Mouse (Mus musculus) testis, adult 2 months (tissue): ENCODE results near the gene Socs7. TPM values are rescaled to one million over a fixed set of nuclear protein-coding genes. Genes with fewer than 3 reads are reported as not detected.

Experiments used
- H3K27ac ChIP-seq: fragments of 200-500 bp; 2 replicates; pipeline ENCODE4 v1.5.1; 2012; ENCODE audit warnings: low read depth, low read length; ENCODE audit not compliant: control insufficient read depth, insufficient read depth
- H3K27me3 ChIP-seq: fragments of 200-500 bp; 2 replicates; pipeline ENCODE4 v1.6.1; 2012; ENCODE audit warnings: mild to moderate bottlenecking, low read length, moderate library complexity; ENCODE audit not compliant: control insufficient read depth, insufficient read depth
- H3K36me3 ChIP-seq: fragments of 200-500 bp; 2 replicates; pipeline ENCODE4 v1.6.1; 2012; ENCODE audit warnings: mild to moderate bottlenecking, low read length; ENCODE audit not compliant: control insufficient read depth, insufficient read depth
- H3K4me1 ChIP-seq: fragments of 200-500 bp; 2 replicates; pipeline ENCODE4 v1.6.1; 2012; ENCODE audit warnings: low read length; ENCODE audit not compliant: control insufficient read depth, insufficient read depth
- H3K4me3 ChIP-seq: fragments of 200-500 bp; 2 replicates; pipeline ENCODE4 v1.5.1; 2012; ENCODE audit warnings: low read depth, mild to moderate bottlenecking, low read length, moderate library complexity, mixed read lengths; ENCODE audit not compliant: control insufficient read depth
- CTCF ChIP-seq: fragments of 200-500 bp; IDR thresholded peaks from 2 replicates; pipeline ENCODE4 v1.5.1; 2012; ENCODE audit warnings: low read depth, mild to moderate bottlenecking, inconsistent platforms, low read length, moderate library complexity; ENCODE audit not compliant: control insufficient read depth, insufficient read depth, insufficient replicate concordance
- POLR2A ChIP-seq: fragments of 200-500 bp; IDR thresholded peaks from 2 replicates; pipeline ENCODE4 v1.6.1; 2012; ENCODE audit warnings: low read depth, mild to moderate bottlenecking, inconsistent platforms, low read length, moderate library complexity; ENCODE audit not compliant: control insufficient read depth
- polyA plus RNA-seq: library from polyadenylated mRNA; depleted of rRNA; stranded (reverse); fragments of >200 nt; gene quantifications from 2 replicates; pipeline ENCODE4 v1.2.3, GENCODE M21; 2012

Socs7 gene
- polyA plus RNA-seq, 1 experiment, result 90.3 TPM

DNA sequence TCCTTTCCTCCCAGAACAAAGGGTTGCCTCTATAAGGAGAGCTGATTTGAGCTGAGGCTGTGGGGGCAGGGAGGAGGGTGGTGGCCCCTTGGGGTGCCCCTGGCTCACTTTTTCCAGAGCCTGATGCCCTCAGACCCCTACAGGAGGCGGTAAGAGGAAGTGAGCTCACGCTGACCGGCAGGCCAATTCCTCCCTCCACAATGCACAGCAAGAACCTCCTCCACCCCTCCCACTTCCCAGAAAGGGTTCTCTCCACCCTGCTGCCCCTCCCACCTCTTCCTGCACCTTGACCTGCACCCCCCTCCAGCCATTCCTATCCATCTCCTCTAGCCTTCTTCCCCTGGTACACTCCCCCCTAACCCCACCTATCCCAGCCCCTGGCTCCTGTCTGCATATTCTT, 49.8 kb downstream of the Socs7 start:
- Histone ChIP-seq H3K27me3 (no peaks in the 10 kb centered on the region), H3K36me3 (no peaks in the 10 kb centered on the region), H3K4me1 (peaks cover 24% of the 10 kb centered on the region), H3K4me3 (no peak overlapping the region), H3K27ac (no peak overlapping the region)
- TF ChIP-seq CTCF, result no peak
- no peak for TF ChIP-seq POLR2A

GRCm38 (mm10) chr11:97412808-97413347, 50.5 kb downstream of the Socs7 start:
- H3K36me3 ChIP-seq, result no peaks in the 10 kb centered on the region; the same call in 1 of the 2 replicates
- TF ChIP-seq POLR2A (no peak), CTCF (no peak)
- H3K27me3 ChIP-seq, result no peaks in the 10 kb centered on the region
- H3K4me1 ChIP-seq, result peaks cover 29% of the 10 kb centered on the region
- no peak overlapping the region for H3K4me3 ChIP-seq
- H3K27ac ChIP-seq, result no peak overlapping the region

DNA sequence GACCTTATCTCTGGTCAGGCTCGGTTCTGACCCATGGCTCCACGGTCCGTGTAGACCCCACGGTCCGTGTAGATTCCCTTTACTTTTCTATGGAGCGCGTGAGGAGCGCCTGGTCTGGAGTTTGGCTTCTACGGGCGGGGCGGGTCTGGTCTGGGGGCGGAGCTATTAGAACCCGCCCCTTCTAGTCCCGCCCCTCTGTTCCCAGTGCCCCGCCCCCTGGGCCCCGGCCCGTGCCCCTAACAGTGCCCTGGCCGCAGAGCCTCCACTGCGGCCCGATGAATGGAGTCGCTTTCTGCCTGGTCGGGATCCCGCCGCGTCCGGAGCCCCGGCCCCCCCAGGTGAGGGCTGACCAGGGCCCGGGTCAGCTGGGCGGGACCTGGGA, 53.0 kb downstream of the Socs7 start, which contains the start of gene Arhgap23:
TSS of gene Arhgap23 (plus strand) at position 204 of the 382 bp plus-strand sequence.
- Histone ChIP-seq H3K36me3 (no peaks in the 10 kb centered on the region; the same call in 1 of the 2 replicates), H3K4me1 (peaks cover 31% of the 10 kb centered on the region), H3K4me3 (peak within 1 kb of the TSS; percentile 93), H3K27ac (peak within 1 kb of the TSS; percentile 96), H3K27me3 (no peaks in the 10 kb centered on the region)
- TF ChIP-seq CTCF (no peak), POLR2A (peak; percentile 71)

GRCm38 (mm10) chr11:97415712-97416636, 53.6 kb downstream of the Socs7 start:
- peaks cover 31% of the 10 kb centered on the region for H3K4me1 ChIP-seq

DNA sequence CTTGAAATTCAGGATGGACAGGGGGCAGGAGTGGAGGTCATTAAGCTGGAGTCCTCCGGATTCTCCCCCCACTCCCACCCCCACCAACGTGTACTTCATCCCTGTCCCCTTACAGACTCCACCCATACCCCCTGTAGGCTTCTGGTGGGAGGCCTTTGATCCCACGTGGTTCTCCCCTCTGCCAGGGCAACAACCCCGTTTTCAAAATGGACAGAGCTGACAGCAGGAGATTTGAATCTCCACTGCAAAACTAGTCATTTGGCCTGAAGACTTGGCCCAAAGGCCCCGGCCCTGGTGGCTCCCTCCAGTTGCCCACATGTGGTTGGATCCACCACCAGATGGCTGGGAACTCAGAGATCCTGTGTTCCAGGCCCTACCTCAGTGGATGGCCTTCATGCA, 54.3 kb downstream of the Socs7 start:
- no peak overlapping the region for H3K27ac ChIP-seq
- peaks cover 31% of the 10 kb centered on the region for H3K4me1 ChIP-seq
- TF ChIP-seq CTCF (no peak), POLR2A (no peak)
- H3K4me3 ChIP-seq, result peak overlapping the region; percentile 93; the same call in 1 of the 2 replicates
- H3K36me3 ChIP-seq, result no peaks in the 10 kb centered on the region; the same call in 1 of the 2 replicates
- H3K27me3 ChIP-seq, result no peaks in the 10 kb centered on the region

More at GRCm38 (mm10) chr11:97415712-97416636, 53.6 kb downstream of the Socs7 start:
- TF ChIP-seq POLR2A (no peak), CTCF (no peak)
- H3K27me3 ChIP-seq, result no peaks in the 10 kb centered on the region
- H3K36me3 ChIP-seq, result no peaks in the 10 kb centered on the region; the same call in 1 of the 2 replicates
- H3K27ac ChIP-seq, result peak overlapping the region; percentile 96
- peak overlapping the region; percentile 93 for H3K4me3 ChIP-seq

GRCm38 (mm10) chr11:97418834-97419539, 56.6 kb downstream of the Socs7 start:
- Histone ChIP-seq H3K36me3 (no peaks in the 10 kb centered on the region; the same call in 1 of the 2 replicates), H3K27me3 (no peaks in the 10 kb centered on the region), H3K4me1 (peaks cover 22% of the 10 kb centered on the region), H3K27ac (no peak overlapping the region), H3K4me3 (no peak overlapping the region)
- no peak for TF ChIP-seq POLR2A
- no peak for TF ChIP-seq CTCF

GRCm38 (mm10) chr11:97419540-97419900, 57.2 kb downstream of the Socs7 start:
- Histone ChIP-seq H3K27ac (no peak overlapping the region), H3K4me1 (peaks cover 19% of the 10 kb centered on the region), H3K36me3 (no peaks in the 10 kb centered on the region; the same call in 1 of the 2 replicates), H3K27me3 (no peaks in the 10 kb centered on the region), H3K4me3 (no peak overlapping the region)
- TF ChIP-seq POLR2A (no peak), CTCF (no peak)
